Mouse (Mus musculus) stomach, embryonic 14.5 days (tissue): Measurements from ENCODE around the gene Fam53b. TPM values are rescaled to one million over a fixed set of nuclear protein-coding genes. Genes with fewer than 3 reads are reported as not detected.

Experiments
- ATAC-seq: fragments of 200-750 bp; cut with Nextera tagmentation; 2 replicates; pipeline ENCODE4 v1.8.0; 2017; ENCODE audit warnings: low read depth, moderate TSS enrichment; ENCODE audit not compliant: insufficient number of reproducible peaks, insufficient read depth, low FRiP score
- H3K27ac ChIP-seq: fragments of 300-500 bp; sonication (generic); 2 replicates; pipeline ENCODE4 v1.5.1; 2014; ENCODE audit warnings: mild to moderate bottlenecking, low read length, moderate library complexity, mixed read lengths
- H3K27me3 ChIP-seq: fragments of 300-500 bp; sonication (generic); 2 replicates; pipeline ENCODE4 v1.6.1; 2014; ENCODE audit warnings: low read length, control low read depth, mixed read lengths; ENCODE audit not compliant: control insufficient read depth, insufficient read depth
- H3K36me3 ChIP-seq: fragments of 300-500 bp; sonication (generic); 2 replicates; pipeline ENCODE4 v1.6.1; 2014; ENCODE audit warnings: mild to moderate bottlenecking, control low read depth, low read length, moderate library complexity, mixed read lengths; ENCODE audit not compliant: control insufficient read depth, insufficient read depth
- H3K4me1 ChIP-seq: fragments of 300-500 bp; sonication (generic); 2 replicates; pipeline ENCODE4 v1.6.1; 2014; ENCODE audit warnings: low read length, control low read depth, mixed read lengths; ENCODE audit not compliant: control insufficient read depth, insufficient read depth
- H3K4me2 ChIP-seq: fragments of 300-500 bp; sonication (generic); replicated peaks from 2 replicates; pipeline ENCODE4 v1.6.1; 2014; ENCODE audit warnings: low read depth, low read length, control low read depth
- H3K4me3 ChIP-seq: fragments of 300-500 bp; sonication (generic); 2 replicates; pipeline ENCODE4 v1.5.1; 2014; ENCODE audit warnings: low read depth, low read length, control low read depth
- H3K9ac ChIP-seq: fragments of 300-500 bp; sonication (generic); replicated peaks from 2 replicates; pipeline ENCODE4 v1.6.1; 2014; ENCODE audit warnings: low read depth, mild to moderate bottlenecking, control low read depth, low read length, moderate library complexity, mixed read lengths
- H3K9me3 ChIP-seq: fragments of 300-500 bp; sonication (generic); 2 replicates; pipeline ENCODE4 v1.6.1; 2016; ENCODE audit warnings: low read depth, low read length, control low read depth; ENCODE audit not compliant: control insufficient read depth
- WGBS: fragments of 180-500 bp; shearing (Covaris S2); extraction: QIAGEN DNeasy Blood & Tissue Kit; methylation state at CpG from one replicate; pipeline ENCODE4 v1.1.7; 2014; 5-methylcytosine and 5-hydroxymethylcytosine counted together
- polyA plus RNA-seq: library from polyadenylated mRNA; unstranded; fragments of >200 nt; fragmentation: Nextera tagmentation; extraction: Ambion mirVana; gene quantifications from 2 replicates; pipeline ENCODE4 v1.2.1, GENCODE M21; 2014

Gene Fam53b
- polyA plus RNA-seq, 1 experiment from 2014 or later, result 16.4 TPM

DNA sequence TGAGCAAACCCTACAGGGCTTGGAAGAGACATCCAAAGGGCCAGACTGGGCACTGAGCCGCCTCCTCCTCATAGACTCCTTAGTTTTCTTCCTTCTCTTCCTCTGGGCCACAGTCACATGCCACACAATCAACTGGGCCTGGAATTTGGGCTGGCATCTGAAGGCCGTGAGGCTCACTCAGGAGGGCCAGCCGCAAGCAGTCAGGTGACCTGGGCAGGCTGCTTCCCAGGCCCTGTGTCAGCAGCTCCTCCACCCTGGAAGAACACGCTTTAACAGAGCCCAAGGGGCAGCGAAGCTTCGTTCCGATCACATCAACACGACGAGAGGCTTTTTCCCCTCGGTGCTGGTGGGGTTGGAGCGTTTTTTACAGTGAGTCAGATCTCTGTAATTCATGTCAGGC lies 11.0 kb downstream of the Fam53b start:
- 81% methylated on average over 11 of the region's 11 CpGs for WGBS
- no peak overlapping the region for H3K4me3 ChIP-seq
- peaks cover 29% of the 10 kb centered on the region for H3K4me1 ChIP-seq
- H3K27ac ChIP-seq, result no peak overlapping the region
- no peak for ATAC-seq
- peaks cover 3% of the 10 kb centered on the region; the same call in 1 of the 2 replicates for H3K36me3 ChIP-seq
- H3K4me2 ChIP-seq, result no peak overlapping the region
- H3K27me3 ChIP-seq, result no peaks in the 10 kb centered on the region
- H3K9me3 ChIP-seq, result no peaks in the 10 kb centered on the region
- H3K9ac ChIP-seq, result no peak overlapping the region

DNA sequence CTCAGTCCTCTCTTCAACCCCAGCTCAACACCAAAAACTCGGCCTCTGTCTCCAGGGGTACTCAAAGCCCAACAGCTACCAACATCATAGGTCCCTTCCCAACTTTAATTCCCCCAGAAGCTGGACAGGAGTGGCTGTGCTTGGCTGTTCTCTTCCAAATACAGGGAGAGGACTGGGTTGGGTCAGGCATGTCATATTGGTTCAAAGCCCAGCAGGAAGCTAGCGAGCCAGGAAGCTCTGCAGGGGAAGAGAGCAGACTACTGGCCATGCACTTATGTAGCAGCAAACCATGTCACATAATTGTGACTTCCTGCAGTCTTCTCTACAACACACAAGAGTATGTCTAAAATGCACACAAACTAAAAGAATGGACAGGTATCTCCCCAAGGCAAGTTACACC lies 11.6 kb downstream of the Fam53b start:
- Histone ChIP-seq H3K36me3 (peaks cover 3% of the 10 kb centered on the region; the same call in 1 of the 2 replicates), H3K4me2 (no peak overlapping the region), H3K4me3 (no peak overlapping the region), H3K27ac (no peak overlapping the region), H3K9ac (no peak overlapping the region), H3K9me3 (no peaks in the 10 kb centered on the region), H3K27me3 (no peaks in the 10 kb centered on the region), H3K4me1 (peaks cover 23% of the 10 kb centered on the region)
- ATAC-seq, result no peak
- 72% methylated on average over 2 of the region's 2 CpGs for WGBS

DNA sequence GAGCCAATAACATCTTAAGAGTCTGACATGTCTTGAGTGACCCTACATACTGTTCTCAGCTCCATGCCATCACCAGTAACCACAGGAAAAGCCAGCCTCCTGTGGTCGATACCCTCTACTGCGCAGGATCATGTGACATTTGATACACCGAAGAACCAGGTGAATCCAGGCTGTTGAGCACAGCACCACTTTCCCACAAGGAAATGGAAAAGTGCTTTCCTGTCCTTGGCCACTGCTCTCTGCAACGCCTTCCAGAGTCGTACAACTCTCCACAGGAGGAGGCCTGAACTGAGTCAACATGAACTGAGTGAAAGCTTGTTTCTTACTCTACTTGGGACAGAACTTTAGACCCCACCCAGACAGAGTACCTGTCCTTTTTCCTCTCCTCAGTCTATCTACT lies 12.2 kb downstream of the Fam53b start:
- H3K36me3 ChIP-seq, result peaks cover 3% of the 10 kb centered on the region; the same call in 1 of the 2 replicates
- no peak overlapping the region for H3K4me3 ChIP-seq
- peaks cover 17% of the 10 kb centered on the region; the same call in 1 of the 2 replicates for H3K4me1 ChIP-seq
- no peaks in the 10 kb centered on the region for H3K9me3 ChIP-seq
- H3K4me2 ChIP-seq, result no peak overlapping the region
- H3K27me3 ChIP-seq, result no peaks in the 10 kb centered on the region
- WGBS, result 86% methylated on average over 5 of the region's 5 CpGs
- ATAC-seq, result no peak
- no peak overlapping the region for H3K27ac ChIP-seq
- H3K9ac ChIP-seq, result no peak overlapping the region

DNA sequence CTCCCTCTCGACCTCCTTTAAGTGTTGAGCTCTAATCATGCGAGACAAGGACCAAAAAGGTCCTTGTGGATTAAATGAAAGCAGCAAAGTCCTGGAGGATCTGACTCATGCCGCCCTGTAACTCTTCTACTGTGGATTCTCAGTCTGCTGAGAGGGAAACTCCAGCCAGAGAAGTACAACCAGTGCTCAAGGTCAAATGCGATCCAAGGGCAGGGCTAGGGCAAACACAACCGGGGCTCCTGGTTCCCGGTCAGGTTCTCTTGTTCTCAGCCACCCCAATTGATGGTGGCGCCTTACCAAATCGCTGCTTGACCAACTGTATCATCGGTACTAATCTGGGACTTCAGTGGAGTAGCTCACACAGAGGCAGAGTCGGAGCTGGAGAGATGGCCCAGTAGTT lies 12.8 kb downstream of the Fam53b start:
- peaks cover 3% of the 10 kb centered on the region; the same call in 1 of the 2 replicates for H3K36me3 ChIP-seq
- 81% methylated on average over 10 of the region's 10 CpGs for WGBS
- ATAC-seq, result no peak
- no peaks in the 10 kb centered on the region for H3K27me3 ChIP-seq
- peaks cover 11% of the 10 kb centered on the region; the same call in 1 of the 2 replicates for H3K4me1 ChIP-seq
- H3K9me3 ChIP-seq, result no peaks in the 10 kb centered on the region
- H3K27ac ChIP-seq, result no peak overlapping the region
- no peak overlapping the region for H3K4me3 ChIP-seq
- H3K9ac ChIP-seq, result no peak overlapping the region
- H3K4me2 ChIP-seq, result no peak overlapping the region

DNA sequence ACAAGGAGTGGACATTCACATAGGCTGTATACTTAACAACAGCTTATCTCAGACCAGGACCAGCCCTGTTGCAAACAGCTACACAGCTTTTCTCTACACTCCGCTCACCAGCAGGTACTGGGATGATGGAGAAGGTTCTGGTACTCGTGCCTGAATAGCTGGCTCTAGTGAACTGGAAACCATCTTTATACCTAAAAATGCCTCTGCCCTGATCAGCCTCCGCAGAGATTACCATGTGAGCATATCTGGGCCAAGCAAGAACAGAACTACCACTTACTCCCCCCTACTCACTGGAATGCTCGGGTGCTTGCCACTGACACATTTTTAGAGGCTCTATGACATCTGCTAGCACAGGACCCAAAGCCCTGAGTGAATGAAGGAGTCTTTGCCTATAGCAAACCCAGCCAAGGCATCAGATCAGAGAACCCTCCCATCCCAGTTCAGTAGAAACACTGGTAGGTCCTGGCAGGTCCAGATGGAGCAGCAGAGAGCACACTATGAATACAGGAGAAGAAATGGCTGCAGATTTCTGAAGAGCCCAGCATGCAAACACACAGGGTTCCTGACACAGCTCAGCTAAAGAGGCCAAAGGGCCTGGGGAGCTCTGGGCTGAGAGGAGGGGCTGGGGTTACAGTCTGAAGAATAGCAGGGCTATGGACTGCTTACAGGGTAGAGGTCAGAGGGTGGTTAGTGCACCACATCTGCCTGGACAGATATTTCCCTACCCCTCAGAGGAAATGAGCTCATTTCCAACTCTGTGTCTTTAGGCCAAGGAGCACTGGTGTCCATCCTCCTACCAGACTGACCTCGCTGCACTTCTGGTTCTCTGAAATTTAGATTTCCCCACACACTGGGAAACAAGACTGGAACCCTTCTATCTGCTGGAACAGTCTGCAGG lies 14.3 kb downstream of the Fam53b start:
- no peak for ATAC-seq
- H3K4me2 ChIP-seq, result no peak overlapping the region
- H3K4me3 ChIP-seq, result no peak overlapping the region
- no peaks in the 10 kb centered on the region for H3K9me3 ChIP-seq
- peaks cover 8% of the 10 kb centered on the region; the same call in 1 of the 2 replicates for H3K4me1 ChIP-seq
- peaks cover 3% of the 10 kb centered on the region; the same call in 1 of the 2 replicates for H3K36me3 ChIP-seq
- H3K9ac ChIP-seq, result no peak overlapping the region
- H3K27me3 ChIP-seq, result no peaks in the 10 kb centered on the region
- no peak overlapping the region for H3K27ac ChIP-seq
- WGBS, result 86% methylated on average over 5 of the region's 5 CpGs

DNA sequence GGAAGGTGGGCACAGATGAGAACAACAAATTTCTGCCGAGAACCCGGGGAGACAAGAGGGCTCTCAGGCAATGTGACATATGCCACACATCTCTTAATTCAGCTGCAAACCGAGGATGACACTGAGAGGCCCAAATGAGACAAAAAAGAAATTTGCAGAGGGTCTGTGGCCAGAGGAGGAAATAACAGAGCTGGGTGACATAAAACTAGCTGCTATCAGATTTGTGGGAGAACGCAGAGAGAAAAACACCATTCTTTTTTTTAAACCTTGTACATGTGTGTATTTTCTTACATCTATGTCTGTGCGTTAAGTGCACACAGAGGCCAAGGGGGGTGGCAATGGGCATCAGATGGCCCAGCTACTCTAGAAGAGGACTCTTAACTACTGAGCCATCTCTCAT lies 18.5 kb downstream of the Fam53b start:
- no peak overlapping the region for H3K9ac ChIP-seq
- peaks cover 9% of the 10 kb centered on the region; the same call in 1 of the 2 replicates for H3K4me1 ChIP-seq
- no peak for ATAC-seq
- H3K27ac ChIP-seq, result no peak overlapping the region
- no peak overlapping the region for H3K4me2 ChIP-seq
- no peaks in the 10 kb centered on the region for H3K9me3 ChIP-seq
- H3K4me3 ChIP-seq, result no peak overlapping the region
- H3K27me3 ChIP-seq, result no peaks in the 10 kb centered on the region
- H3K36me3 ChIP-seq, result peaks cover under 1% of the 10 kb centered on the region; the same call in 1 of the 2 replicates
- WGBS, result 87% methylated on average over 5 of the region's 5 CpGs

DNA sequence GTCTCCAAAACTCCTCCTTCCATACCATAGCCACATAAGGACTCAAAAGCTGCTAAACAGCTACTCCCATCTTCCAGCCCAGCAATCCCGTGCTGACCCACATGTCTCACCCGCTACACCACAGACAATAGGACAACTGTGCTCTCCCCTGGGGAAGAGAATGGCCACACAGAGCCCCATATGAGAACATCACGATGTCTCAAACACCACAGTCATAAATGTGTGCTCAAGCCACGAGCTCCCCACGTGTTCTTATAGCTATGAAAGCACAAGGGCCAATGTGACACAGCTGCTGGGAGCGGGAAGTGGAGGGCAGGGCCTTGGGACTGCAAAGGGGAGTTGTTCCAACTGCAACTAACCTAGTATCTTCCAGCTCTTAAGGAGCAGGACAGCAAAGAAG lies 20.2 kb downstream of the Fam53b start:
- Histone ChIP-seq H3K4me3 (no peak overlapping the region), H3K36me3 (no peaks in the 10 kb centered on the region), H3K9me3 (no peaks in the 10 kb centered on the region), H3K9ac (no peak overlapping the region), H3K27me3 (no peaks in the 10 kb centered on the region), H3K4me1 (peaks cover 14% of the 10 kb centered on the region; the same call in 1 of the 2 replicates), H3K4me2 (no peak overlapping the region), H3K27ac (no peak overlapping the region)
- 66% methylated on average over 6 of the region's 6 CpGs for WGBS
- no peak for ATAC-seq

DNA sequence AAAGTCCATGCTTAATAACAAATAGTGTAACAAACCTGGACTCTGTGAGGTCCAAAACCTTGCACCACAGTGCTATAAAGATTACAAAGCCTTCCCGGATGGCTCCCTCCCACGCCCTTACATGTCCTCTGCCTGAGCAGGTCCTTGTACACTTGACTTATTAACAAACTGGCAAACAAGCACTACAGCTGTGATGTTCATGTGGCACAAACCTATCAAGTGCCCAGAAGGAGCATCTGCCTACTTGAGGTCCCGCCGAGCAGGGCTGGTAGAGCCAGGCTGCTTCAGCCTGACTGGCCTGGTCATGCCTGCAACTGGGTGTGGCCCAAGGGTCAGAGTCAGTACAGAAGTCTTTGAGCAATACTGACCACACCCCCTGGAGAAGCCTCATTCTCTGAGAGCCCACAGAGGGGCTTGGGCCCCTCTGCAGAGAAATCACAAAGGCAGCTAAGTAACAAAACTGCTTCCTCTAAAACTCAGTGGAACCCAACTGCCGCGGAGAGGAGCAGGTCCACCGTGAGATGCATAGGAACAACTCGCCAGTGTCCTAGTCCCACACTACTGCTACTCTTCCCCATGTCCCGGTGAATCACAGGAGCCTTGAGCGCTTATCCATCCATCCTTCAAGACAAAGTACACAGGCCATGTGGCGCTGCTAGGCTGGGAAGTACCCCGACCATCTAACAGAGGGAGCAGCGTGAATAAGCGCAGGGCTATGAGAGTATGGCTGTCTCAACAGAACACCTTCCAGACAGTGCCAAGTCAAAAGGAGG lies 23.1 kb downstream of the Fam53b start:
- H3K4me1 ChIP-seq, result peaks cover 20% of the 10 kb centered on the region; the same call in 1 of the 2 replicates
- H3K27me3 ChIP-seq, result no peaks in the 10 kb centered on the region
- no peak for ATAC-seq
- H3K4me2 ChIP-seq, result no peak overlapping the region
- no peak overlapping the region for H3K4me3 ChIP-seq
- no peaks in the 10 kb centered on the region for H3K9me3 ChIP-seq
- no peaks in the 10 kb centered on the region for H3K36me3 ChIP-seq
- H3K27ac ChIP-seq, result no peak overlapping the region
- no peak overlapping the region for H3K9ac ChIP-seq
- WGBS, result 78% methylated on average over 14 of the region's 14 CpGs
